Mouse (Mus musculus) left cerebral cortex, postnatal 4 days (tissue): ENCODE results near the gene Galnt16. TPM values are rescaled to one million over a fixed set of nuclear protein-coding genes. Genes with fewer than 3 reads are reported as not detected.

Experiments used
- DNase-seq: peaks from one replicate; pipeline ENCODE4 v3.0.0-alpha.2; 2022
- intact Hi-C: fragments of 180-260 bp; cut with DNase I; formaldehyde crosslinking; loops from one replicate; pipeline ENCODE4 v1.15.1; 2025
- total RNA-seq, 2 experiments: library from RNA; stranded (reverse); gene quantifications; 2 replicates each; pipeline ENCODE4 v1.2.3; 2021

Galnt16 gene
- total RNA-seq, 2 experiments from 2014 or later: 32.8 to 40.6 TPM

DNA sequence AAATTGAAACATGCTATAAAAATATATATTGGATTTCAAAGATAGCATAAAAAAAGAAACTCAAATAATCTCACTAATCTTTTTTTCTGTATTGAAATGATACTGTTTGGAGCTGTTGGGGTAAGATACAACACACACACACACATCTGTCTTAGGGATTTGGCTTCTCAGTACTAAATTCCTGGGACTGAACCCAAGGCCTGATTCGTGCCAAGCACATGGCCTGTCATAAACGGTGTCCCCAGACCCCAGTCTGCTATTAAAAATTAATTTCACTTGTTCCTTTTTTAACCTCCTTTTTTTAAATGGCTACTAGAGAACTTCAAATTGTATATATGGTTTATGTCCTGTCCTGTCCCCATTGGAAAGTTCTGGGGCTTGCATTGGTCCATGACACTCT lies 12.0 kb downstream of the Galnt16 start:
- intact Hi-C loops: no loop called here
- DNase-seq: no peak

DNA sequence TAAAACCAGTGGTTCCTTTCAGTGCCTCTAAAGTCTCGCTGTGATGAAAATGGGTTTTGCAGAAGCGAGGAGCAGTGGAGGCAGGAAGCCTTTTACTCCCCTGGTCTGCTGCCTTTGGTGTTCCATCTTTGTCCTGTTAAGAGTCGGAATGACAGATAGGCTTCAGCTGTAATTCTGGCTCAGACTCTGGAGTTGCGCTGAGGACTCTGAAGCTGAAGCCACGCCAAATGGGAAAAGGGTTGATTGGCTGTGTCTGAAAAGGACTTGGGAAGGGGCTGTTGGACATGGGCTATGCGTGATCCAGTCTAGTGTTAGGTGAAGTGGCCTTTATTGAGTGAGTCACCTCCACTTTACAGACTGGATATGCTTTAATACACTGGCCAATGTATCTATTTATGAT lies 12.6 kb downstream of the Galnt16 start:
- DNase-seq: no peak
- intact Hi-C loops: no loop called here

DNA sequence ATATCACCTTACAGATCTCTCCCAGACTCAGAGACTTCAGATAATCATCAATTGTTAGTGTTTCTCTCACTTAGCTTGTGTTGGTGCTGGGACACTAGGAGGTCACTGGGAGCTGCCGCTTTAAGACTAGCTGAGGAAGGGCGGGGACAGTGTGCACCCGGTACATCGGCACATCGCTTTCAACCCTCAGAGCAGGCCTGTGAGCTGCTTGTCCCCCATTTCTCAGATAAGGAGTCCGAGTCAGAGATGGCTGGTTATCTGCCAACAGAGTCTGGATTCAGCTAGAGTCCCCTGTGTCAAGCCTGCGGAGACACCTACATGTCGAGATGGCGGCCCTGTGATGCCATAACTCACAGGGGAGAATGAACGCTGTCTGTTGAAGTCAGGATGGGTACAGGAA lies 13.5 kb downstream of the Galnt16 start:
- DNase-seq: no peak
- intact Hi-C loops: no loop called here

DNA sequence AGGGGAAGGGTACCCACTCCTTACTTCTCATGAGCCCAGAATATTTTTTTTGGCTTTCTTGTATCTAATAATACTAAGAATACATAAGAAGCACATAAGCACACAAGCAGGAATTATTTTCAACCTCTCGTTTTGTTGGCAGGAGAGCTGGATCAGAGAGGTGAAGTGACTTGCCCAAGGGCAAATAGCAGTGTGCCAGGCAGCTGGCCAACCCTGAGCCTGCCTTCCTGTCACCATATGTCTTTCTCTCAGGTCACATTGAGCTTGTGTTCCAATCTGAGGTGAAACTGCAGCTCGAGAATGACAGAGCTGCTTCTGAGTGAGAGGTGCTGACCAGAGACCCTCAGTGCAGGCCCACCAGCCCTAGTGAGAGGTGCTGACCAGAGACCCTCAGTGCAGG lies 15.8 kb downstream of the Galnt16 start:
- intact Hi-C loops: no loop called here
- peak; percentile 34 for DNase-seq

DNA sequence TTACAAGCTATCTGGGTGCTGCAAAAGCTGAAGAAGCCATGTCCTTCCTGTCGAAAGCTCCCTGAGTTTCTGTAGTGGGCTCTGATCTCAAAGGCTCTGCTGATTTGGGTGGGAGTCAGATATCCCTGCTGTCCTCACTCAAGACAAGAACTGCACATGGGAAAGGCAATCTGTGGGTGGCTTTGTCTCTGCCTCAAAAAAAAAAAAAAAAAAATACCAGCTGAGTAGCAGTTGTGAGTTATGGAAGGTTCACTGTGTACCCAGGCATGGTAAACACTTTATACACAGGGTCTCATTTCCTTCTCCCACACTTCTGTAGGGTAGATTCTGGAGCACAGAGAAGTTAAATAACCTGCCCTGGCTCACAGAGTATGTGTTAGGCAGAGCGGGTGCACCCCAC lies 19.2 kb downstream of the Galnt16 start:
- intact Hi-C loops: no loop called here
- DNase-seq: no peak

DNA sequence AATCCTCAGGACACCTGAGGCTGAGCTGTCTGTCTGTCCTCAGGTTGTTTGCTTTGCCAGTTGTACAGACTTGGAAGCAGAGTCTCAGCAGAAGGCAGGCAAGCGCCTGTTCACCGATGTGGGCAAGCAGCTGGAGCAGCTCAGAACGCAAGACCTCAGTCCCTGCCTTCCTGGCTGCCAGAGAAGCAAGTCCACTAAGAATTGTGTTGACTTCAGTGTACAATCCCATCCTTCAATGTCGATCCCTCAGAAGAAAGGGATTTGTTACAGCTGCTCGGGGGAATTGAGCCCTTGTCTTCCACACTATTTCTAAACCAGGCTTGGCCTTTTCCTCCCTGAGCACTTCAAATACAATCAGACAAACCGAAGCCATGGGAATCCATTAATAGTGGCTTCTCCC lies 20.2 kb downstream of the Galnt16 start:
- intact Hi-C loops: no loop called here
- DNase-seq: no peak

DNA sequence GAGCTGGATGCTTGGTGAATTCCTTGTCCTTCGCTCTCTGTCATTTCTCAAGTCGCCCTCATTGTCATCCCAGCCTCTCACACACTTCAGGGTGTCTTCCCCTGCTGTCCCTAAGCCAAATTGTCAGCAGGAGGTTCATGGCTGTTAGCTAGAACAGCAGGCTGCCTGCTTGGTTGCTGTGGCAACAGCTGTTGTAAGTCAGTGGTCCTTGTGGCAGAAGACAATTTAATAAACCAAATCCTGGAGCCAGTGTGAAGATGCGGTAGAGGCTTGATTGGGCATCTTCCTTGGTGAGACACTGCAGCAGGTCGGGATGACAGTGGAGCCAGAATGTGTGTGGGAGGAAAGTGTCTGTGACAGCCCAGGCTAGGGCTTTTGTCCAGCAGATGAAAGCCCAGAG lies 27.2 kb downstream of the Galnt16 start:
- DNase-seq: peak; percentile 90
- intact Hi-C loops: no loop called here

DNA sequence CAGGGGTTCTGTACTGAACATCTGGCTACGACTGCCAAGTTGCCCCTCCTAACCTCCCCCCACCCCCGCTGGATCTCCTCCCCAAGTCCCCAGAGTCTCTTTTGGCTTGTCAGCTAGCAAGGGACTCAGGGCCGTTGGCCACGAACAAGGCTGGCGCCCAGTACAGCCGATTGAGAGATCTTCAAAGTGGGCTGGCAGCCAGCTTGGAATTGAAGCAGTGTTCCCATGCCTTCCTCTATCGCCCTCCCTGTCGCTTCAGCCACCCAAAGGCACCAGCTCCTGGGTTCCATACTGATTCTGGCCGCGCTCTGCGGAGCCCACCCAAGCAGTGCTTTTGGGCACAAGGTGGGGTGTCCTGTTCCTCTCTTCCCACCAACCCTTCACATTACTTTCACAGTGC lies 31.6 kb downstream of the Galnt16 start:
- peak; percentile 77 for DNase-seq
- intact Hi-C loops: no loop called here

DNA sequence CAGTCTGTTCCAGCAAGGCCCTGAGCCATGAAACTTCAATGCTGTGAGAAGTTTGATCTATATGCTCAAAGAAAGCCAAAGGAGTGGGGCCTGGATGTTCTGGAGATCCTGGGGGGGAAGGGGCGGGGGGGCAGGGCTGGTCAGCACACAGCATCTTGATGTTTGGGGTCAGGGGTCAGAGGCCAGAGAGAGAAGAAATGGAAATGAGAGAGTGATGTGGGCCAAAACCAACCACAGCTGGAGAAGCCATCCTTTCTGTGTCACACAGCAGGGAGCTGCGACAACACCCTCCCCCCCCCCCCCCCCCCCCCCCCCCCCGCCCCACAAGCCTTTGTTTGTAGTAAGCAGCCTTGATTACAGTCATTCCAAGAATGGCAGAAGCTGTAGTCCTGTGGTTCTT lies 35.1 kb downstream of the Galnt16 start:
- intact Hi-C loops: no loop called here
- DNase-seq: no peak

DNA sequence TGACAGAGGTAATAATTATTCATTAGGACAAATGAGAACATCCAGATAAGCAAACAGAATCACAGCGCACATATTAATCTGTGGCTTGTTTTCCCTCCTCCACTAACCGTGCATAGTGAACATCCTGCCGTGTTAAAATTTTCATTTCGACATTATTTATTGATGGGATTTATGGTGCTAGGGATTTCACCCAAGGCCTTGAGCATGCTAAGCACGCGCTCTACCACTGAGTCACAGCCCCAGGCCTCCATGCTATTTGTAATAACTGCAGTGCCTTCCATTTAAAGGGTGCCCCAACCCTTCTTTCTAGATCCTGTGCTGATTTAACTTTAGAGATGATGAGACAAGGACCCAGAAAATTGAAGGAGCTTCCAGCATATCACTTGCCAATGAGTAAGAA lies 36.2 kb downstream of the Galnt16 start:
- intact Hi-C loops: no loop called here
- no peak for DNase-seq

DNA sequence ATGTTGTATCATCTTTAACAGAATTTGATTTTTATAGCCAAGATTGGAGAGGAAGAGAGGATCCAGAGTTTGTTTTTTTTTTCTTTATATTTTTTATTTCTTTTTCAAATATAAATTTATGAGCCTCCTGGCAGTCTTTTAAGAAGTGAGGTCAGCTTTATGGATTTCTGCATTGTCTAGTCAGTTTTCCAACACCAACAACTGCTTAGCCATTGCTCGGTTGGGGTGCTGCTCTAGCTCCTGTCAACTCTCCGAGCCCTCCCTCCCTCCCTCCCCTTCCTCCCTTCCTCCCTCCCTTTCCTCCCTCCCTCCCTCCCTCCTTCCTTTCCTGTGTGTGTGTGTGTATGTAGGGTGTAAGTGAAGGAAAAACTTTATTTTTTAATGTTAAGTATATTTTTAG lies 43.8 kb downstream of the Galnt16 start:
- intact Hi-C loops: no loop called here
- DNase-seq: no peak

DNA sequence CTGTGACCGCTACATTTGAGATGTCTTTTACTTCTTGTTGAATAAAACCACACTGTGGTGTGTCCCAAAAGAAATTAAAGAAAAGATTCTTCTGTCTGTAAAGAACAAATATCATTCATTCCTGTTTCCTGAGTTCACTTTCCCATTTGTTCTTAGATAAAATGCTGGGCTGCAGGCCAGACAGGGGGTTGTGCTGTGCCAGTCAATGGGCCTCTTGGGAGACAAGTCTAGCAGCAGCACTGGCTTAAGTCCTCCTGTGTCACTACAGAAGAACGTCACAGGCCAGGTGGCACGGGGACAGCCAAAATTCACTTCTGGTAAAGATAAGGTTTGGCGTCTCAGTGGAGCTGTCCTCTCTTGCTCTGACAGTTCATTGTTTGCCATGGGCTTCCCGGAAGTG lies 44.7 kb downstream of the Galnt16 start:
- DNase-seq: peak; percentile 22
- intact Hi-C loops: no loop called here

DNA sequence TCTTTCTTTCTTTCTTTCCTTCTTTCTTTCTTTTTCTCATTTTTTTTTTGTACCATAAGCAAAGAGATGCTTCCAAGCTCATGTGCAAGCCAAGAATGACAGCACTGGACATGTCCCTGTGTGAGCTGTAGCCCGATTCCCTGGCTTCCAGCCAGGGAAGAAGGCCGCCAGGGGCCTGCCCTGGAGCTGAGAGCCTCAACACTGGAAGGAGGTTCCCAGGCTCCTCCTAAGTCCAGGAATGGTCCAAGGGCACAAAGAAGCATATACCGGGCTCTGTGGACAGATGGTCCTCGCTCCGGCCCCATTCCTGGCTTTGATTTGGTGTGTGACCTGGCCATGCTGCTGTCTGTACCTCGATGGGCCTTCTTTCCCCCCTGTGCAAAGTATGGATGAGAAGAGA lies 46.9 kb downstream of the Galnt16 start:
- intact Hi-C loops: no loop called here
- peak; percentile 36 for DNase-seq

DNA sequence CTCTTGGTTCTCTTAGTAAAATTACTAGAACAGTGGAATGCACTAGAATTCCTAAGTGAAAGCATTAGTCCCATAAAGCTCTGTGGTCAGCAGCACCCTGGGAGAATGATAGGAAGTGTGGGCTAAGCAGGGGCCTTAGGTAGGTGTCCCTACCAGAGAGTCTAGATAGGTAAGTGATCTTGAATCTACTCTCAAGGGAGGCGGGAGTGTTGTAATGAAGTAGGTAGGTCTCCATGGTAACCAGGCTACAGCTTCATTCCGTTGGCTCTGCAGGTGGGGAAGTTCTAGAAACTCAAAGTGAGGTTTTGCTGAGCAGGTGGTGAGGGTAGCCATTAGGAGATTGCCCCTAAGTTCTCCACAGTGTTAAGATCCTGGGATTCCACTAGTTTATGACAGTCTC lies 47.7 kb downstream of the Galnt16 start:
- intact Hi-C loops: no loop called here

DNA sequence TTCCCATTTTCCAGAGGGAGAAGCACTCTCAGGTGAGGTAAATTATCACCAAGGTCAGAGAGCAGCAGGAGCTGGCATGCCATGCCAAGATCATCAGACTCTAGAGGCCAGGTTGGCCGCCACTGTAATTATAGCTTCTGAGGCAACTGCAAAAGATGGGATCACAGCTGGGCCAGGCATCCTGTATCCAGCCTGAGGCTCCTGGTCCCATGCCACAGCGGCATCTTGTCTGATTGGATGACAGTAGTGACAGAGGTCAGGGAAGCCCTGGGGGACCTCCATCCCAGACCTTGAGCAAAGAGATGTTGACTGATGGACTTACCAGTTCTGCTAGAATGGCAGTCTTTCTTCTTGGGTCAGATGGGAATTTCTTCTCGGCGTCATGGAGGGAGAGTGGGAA lies 48.4 kb downstream of the Galnt16 start:
- intact Hi-C loops: no loop called here
- peak; percentile 54 for DNase-seq

More for the DNA sequence above, 47.7 kb downstream of the Galnt16 start:
- DNase-seq: no peak

DNA sequence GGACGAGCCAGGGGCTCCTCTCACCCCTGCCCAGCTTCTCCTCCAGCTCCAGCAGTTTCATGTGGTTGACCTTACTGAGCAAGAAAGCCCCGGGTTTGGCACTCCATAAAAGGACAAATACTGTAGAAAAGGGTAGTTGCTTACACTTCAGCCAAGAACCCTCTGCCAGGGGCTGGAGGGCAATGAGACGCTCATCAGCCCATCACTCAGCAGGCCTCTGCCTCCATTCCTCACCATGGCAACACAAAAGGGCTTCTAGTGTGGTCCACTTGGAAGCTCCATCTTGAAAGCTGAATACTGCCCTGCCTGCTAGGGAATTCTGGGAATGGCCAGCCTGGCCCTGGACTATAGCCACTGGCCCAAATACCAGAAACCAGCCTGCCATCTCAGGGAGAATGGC lies 49.3 kb downstream of the Galnt16 start:
- intact Hi-C loops: no loop called here
- peak; percentile 71 for DNase-seq

DNA sequence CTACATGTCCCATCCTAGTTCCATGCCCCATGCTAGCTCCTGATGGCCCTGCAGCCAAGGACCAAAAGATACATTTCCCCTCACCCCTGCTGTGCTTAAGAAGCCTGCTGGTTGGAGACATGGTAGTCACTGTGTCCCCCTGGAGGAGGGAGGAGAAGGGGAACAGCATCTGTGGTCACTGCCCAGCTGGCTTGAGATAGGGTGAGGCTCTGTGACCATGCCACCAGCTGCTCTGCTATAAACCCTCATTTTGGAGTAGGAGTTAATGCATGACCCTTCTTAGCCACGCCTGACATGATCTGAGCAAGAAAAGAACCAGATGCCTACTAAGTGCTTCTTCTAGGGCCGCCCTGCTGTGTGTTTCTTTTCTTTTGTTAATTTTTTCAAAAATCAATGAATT lies 51.5 kb downstream of the Galnt16 start:
- intact Hi-C loops: no loop called here
- DNase-seq: no peak

DNA sequence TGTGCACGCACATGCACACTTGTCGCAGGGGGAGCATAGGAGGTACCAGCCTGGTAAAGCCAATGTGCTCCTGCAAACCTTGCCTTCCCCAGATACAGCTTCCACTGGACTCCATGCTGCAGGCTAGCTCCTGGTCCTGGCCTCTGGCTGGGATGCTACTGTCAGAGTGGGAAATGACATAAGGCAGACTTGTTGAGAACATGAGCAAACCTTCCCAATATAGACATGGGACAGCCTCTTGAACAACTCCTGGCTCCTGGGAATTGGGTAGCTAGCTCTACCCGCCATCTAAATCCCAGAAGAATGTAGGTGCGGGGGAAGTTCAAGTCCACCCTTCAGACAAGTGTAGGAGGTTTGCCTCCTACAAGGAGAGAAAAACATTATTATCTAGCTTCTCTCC lies 56.2 kb downstream of the Galnt16 start:
- intact Hi-C loops: no loop called here
- no peak for DNase-seq

DNA sequence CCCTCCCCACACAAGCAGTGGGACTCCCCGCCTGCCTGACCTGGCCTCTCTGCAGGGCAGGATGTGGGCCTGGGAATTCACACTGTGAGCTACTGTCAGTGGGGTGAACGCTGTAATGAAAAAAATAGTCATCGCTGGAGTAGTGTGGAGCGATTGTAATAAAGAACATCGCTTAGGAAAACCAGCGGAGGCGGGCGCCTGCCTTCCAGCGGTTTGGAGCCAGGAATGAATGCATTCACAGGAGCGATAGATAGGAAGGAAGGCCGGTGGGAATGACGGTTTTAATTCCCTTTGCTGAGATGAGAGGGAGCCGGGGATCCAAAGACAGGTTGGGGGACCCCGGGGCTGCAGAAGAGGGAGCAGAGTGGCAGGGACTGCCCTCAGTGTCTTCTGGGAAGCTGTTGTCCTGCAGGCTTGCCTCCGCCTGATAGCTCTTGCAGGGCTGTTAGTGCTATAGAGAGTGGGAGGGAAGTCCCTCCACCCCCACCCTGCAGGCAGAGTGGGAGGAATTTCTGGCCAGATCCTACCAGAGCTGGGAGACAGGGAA lies 56.8 kb downstream of the Galnt16 start:
- intact Hi-C loops: no loop called here
- no peak for DNase-seq

DNA sequence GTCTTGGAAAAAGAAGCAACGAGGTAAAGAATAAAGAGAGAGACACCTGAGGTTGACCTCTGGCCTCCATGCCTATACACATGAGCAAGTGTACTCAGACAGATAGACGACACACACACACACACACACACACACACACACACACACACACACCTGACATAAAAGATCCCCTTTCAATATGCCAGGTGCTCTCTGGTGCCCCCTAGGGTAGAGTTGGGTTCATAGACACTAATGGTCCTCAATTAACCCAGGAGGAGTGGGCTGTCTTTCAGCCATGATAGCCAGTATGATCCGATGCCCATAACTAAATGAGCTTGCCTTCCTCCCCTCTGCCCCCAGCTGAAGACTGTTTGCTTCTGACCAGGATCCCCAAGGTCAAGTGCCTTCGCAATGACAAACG lies 59.0 kb downstream of the Galnt16 start:
- DNase-seq: peak; percentile 49
- intact Hi-C loops: no loop called here

DNA sequence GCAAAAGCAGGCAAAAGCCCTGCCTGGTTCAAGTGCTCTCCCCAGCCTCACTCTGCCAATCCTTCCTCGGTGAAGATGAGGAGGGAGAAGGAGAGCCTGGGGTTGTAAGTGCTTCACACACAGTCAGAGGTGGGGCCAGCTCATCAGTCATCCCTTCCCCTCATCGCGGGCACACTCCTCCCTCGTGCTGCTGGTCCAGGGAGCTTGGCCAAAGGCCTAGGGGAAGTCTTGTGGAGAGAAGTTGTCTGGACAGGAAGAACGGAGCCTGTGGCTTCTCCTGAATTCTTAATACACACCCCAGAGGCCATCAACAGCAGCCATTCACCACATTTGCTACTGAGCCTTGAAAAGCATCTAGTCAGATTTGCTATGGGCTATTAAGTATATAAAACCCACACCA lies 63.3 kb downstream of the Galnt16 start:
- intact Hi-C loops: no loop called here

DNA sequence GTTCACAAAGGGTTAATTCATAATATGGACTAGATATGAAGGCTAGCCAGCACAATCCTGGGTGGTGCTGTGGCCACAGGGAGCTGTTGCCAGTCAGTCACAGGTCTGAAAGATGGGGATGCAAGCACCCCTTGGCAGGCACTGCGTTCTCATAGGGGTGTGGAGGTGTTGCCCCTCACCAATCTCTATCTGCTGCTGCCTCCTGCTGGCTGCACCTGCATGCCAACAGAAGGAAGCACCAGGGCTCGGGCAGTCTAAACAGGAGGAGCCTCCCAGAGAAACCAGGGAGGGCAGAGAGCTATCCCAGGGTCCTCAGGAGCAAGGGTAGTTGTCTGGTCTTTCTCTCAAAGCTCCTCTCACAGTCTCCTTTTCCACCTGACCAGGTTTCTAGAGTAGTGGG lies 66.9 kb downstream of the Galnt16 start:
- intact Hi-C loops: no loop called here
- DNase-seq: peak; percentile 48

More for the DNA sequence above, 63.3 kb downstream of the Galnt16 start:
- DNase-seq: peak; percentile 29

DNA sequence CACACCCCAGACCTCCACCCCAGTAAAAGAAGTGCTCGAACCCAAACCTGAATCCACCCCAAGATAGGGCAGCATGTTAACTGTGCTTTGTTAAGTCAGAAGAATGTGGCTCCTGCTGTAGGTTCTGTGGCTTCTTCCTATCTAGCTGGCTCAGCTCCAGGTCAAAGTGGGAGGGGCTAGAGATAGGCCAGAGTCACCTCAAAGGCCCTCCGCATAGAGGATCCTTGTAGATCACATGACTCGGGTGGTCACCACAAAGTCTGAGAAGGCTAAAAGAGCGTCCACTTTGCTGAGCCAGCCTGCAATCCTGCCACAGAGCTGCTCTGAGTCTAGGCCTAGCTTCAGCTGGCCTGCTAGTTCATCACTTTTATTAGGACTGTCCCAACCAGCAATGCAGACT lies 76.1 kb downstream of the Galnt16 start:
- DNase-seq: no peak
- intact Hi-C loops: loop anchor here (10.0 kb wide), 1 partner anchor 69 kb away; no protein-coding TSS in a partner anchor
